Mouse (Mus musculus): ENCODE results near the gene Cyp2b9. TPM values are rescaled to one million over a fixed set of nuclear protein-coding genes. Genes with fewer than 3 reads are reported as not detected.
"Not testable (repeated sequence)": the region's sequence is repeated elsewhere in the genome, so short reads cannot be mapped to it uniquely, and the experiment has no call there.

Gene Cyp2b9
- total RNA-seq (2022) = not detected

- DNase-seq (ENCODE audit: low spot score in 2 of 2) = not testable (repeated sequence)
Observed at GRCm38 (mm10) chr7:26173111-26173510, at the start of gene Cyp2b9. Cyp2b9 (plus strand) TSS chr7:26173411.

GRCm38 (mm10) chr7:26139623-26140022 lies 33.6 kb upstream of the Cyp2b9 start:
- not testable (repeated sequence) for DNase-seq (ENCODE audit: low spot score in 2 of 2)

GRCm38 (mm10) chr7:26143657-26144056 lies 29.6 kb upstream of the Cyp2b9 start:
- DNase-seq (ENCODE audit: low spot score in 2 of 2) = not testable (repeated sequence)

GRCm38 (mm10) chr7:26168765-26169536 lies 4.3 kb upstream of the Cyp2b9 start:
- DNase-seq (ENCODE audit: low spot score in 2 of 2) = not testable (repeated sequence)

- no peak for DNase-seq (ENCODE audit: low spot score in 2 of 2)
Observed at GRCm38 (mm10) chr7:26201083-26201482, 27.9 kb downstream of the Cyp2b9 start.

- not testable (repeated sequence) for DNase-seq (ENCODE audit: low spot score in 2 of 2)
Observed at GRCm38 (mm10) chr7:26260034-26260433, 86.8 kb downstream of the Cyp2b9 start, which contains the start of gene Vmn1r184. Vmn1r184 (plus strand) TSS chr7:26260334.

Other genes with a start within 250 kb of the Cyp2b9 start
- not detected for gene Cyp2b13, start 111.9 kb upstream of the Cyp2b9 start, total RNA-seq (2022)
- gene Vmn1r184, start 86.9 kb downstream of the Cyp2b9 start, total RNA-seq (2022) = not detected
- not detected for gene Cyp2a4, start 133.8 kb downstream of the Cyp2b9 start, total RNA-seq (2022)
- gene Nlrp9c, start 230.3 kb downstream of the Cyp2b9 start, total RNA-seq (2022) = not detected